Mouse (Mus musculus) limb, embryonic 15.5 days (tissue): Measurements from ENCODE around the gene Zfp872. TPM values are rescaled to one million over a fixed set of nuclear protein-coding genes. Genes with fewer than 3 reads are reported as not detected.
A peak's percentile ranks its signal among the peaks of the same experiment; 100 is the strongest.

Experiments
- ATAC-seq: fragments of 200-750 bp; cut with Nextera tagmentation; 2 replicates; pipeline ENCODE4 v1.8.0; 2017; ENCODE audit warnings: low read depth, moderate TSS enrichment; ENCODE audit not compliant: insufficient number of reproducible peaks, low FRiP score, low TSS enrichment
- H3K27ac ChIP-seq: fragments of 300-500 bp; sonication (generic); 2 replicates; pipeline ENCODE4 v1.5.1; 2015; ENCODE audit warnings: moderate library complexity, mild to moderate bottlenecking, inconsistent platforms
- H3K27me3 ChIP-seq: fragments of 300-500 bp; sonication (generic); 2 replicates; pipeline ENCODE4 v1.6.1; 2015; ENCODE audit warnings: inconsistent platforms
- H3K36me3 ChIP-seq: fragments of 300-500 bp; sonication (generic); 2 replicates; pipeline ENCODE4 v1.6.1; 2015; ENCODE audit warnings: inconsistent platforms
- H3K4me1 ChIP-seq: fragments of 300-500 bp; sonication (generic); 2 replicates; pipeline ENCODE4 v1.6.1; 2015; ENCODE audit warnings: inconsistent platforms
- H3K4me2 ChIP-seq: fragments of 300-500 bp; sonication (generic); 2 replicates; pipeline ENCODE4 v1.6.1; 2015; ENCODE audit warnings: mild to moderate bottlenecking, inconsistent platforms
- H3K4me3 ChIP-seq: fragments of 300-500 bp; sonication (generic); 2 replicates; pipeline ENCODE4 v1.5.1; 2015; ENCODE audit warnings: mild to moderate bottlenecking, inconsistent platforms
- H3K9ac ChIP-seq: fragments of 300-500 bp; sonication (generic); 2 replicates; pipeline ENCODE4 v1.6.1; 2015; ENCODE audit warnings: inconsistent platforms
- H3K9me3 ChIP-seq: fragments of 300-500 bp; sonication (generic); 2 replicates; pipeline ENCODE4 v1.6.1; 2016; ENCODE audit warnings: inconsistent platforms
- WGBS: fragments of 180-500 bp; shearing (Covaris S2); methylation state at CpG from one replicate; pipeline ENCODE4 v1.1.7; 2015; 5-methylcytosine and 5-hydroxymethylcytosine counted together
- polyA plus RNA-seq: library from polyadenylated mRNA; unstranded; fragments of >200 nt; fragmentation: Nextera tagmentation; extraction: Ambion mirVana; gene quantifications from 2 replicates; pipeline ENCODE4 v1.2.1, GENCODE M21; 2015

Gene Zfp872
- polyA plus RNA-seq, 1 experiment from 2014 or later = 0.26 TPM

DNA sequence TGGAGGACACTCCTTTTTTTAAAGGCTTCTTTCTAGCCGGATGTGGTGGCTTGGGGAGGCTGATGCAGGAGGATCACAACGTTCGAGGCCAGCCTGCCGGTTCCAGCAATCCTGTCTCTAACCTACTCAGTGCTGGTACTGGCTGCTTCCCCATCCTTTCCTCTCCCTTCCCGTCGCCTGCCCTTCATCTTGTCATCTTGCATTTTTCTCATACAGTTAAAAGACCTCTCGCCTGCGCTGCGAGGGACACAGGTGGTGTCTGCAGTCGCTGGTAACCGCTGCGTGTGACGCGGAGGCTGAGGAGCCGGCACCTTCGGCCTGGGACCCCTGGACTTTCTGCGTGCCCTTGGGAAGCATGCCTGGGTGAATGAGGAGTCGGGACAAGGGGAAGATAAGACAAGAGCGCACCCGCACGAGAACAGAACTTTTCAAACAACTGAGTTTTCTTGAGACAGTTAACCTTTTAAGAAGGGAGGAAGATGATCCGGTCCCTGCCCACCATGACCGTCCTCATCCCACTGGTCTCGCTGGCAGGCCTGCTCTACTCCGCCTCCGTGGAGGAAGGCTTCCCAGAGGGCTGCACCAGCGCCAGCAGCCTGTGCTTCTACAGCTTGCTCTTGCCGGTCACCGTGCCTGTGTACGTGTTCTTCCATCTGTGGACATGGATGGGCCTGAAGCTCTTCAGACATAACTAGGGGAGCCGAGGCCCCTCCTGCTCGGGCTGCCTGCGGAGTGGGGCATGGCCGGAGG lies 30.2 kb upstream of the Zfp872 start:
- no peaks in the 10 kb centered on the region; the same call in 1 of the 2 replicates for H3K36me3 ChIP-seq
- H3K9me3 ChIP-seq = no peaks in the 10 kb centered on the region
- peak overlapping the region; percentile 92; the same call in 1 of the 2 replicates for H3K9ac ChIP-seq
- no peak for ATAC-seq
- no peak overlapping the region for H3K27ac ChIP-seq
- H3K27me3 ChIP-seq = no peaks in the 10 kb centered on the region
- 66% methylated on average over 34 of the region's 34 CpGs for WGBS
- peak overlapping the region; percentile 74 for H3K4me3 ChIP-seq
- H3K4me2 ChIP-seq = peak overlapping the region; percentile 72
- peaks cover 21% of the 10 kb centered on the region for H3K4me1 ChIP-seq

- ATAC-seq = no peak
- Histone ChIP-seq H3K4me3 (no peak overlapping the region), H3K4me1 (peaks cover 19% of the 10 kb centered on the region), H3K9ac (no peak overlapping the region), H3K4me2 (no peak overlapping the region), H3K27me3 (no peaks in the 10 kb centered on the region), H3K9me3 (no peaks in the 10 kb centered on the region), H3K27ac (no peak overlapping the region), H3K36me3 (no peaks in the 10 kb centered on the region; the same call in 1 of the 2 replicates)
- WGBS = 43% methylated on average over 6 of the region's 6 CpGs
Observed at GRCm38 (mm10) chr9:22161299-22161698, 26.6 kb upstream of the Zfp872 start.

- Histone ChIP-seq H3K4me3 (no peak overlapping the region), H3K27ac (no peak overlapping the region), H3K27me3 (no peaks in the 10 kb centered on the region), H3K36me3 (no peaks in the 10 kb centered on the region; the same call in 1 of the 2 replicates), H3K4me1 (peaks cover 15% of the 10 kb centered on the region), H3K9ac (no peak overlapping the region), H3K4me2 (no peak overlapping the region), H3K9me3 (no peaks in the 10 kb centered on the region; the same call in 1 of the 2 replicates)
- 75% methylated on average over 9 of the region's 9 CpGs for WGBS
- no peak for ATAC-seq
Observed at GRCm38 (mm10) chr9:22162305-22162704, 25.6 kb upstream of the Zfp872 start.

DNA sequence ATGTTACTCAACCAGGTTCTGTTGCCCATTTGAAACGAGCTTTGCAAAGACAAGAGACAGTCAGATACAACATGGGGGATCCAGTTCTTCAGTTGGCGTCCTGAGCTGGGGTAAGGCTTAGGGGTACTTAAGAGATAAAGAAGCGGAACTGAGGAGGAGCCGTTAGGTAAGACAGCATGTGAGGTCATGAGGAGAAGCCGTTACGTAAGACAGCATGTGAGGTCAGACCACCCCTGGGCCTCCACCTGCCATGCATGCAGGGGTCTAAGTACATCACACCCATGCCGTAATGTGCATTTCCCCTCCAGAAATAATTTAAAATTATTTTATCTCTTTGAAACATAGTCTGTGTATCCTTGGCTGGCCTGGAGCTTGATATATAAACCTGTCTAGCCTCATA lies 25.0 kb upstream of the Zfp872 start:
- WGBS = 79% methylated on average over 7 of the region's 7 CpGs
- no peaks in the 10 kb centered on the region; the same call in 1 of the 2 replicates for H3K36me3 ChIP-seq
- H3K4me2 ChIP-seq = no peak overlapping the region
- no peak for ATAC-seq
- no peak overlapping the region for H3K9ac ChIP-seq
- no peaks in the 10 kb centered on the region; the same call in 1 of the 2 replicates for H3K9me3 ChIP-seq
- no peaks in the 10 kb centered on the region for H3K27me3 ChIP-seq
- no peak overlapping the region for H3K27ac ChIP-seq
- H3K4me1 ChIP-seq = peaks cover 9% of the 10 kb centered on the region
- no peak overlapping the region for H3K4me3 ChIP-seq

DNA sequence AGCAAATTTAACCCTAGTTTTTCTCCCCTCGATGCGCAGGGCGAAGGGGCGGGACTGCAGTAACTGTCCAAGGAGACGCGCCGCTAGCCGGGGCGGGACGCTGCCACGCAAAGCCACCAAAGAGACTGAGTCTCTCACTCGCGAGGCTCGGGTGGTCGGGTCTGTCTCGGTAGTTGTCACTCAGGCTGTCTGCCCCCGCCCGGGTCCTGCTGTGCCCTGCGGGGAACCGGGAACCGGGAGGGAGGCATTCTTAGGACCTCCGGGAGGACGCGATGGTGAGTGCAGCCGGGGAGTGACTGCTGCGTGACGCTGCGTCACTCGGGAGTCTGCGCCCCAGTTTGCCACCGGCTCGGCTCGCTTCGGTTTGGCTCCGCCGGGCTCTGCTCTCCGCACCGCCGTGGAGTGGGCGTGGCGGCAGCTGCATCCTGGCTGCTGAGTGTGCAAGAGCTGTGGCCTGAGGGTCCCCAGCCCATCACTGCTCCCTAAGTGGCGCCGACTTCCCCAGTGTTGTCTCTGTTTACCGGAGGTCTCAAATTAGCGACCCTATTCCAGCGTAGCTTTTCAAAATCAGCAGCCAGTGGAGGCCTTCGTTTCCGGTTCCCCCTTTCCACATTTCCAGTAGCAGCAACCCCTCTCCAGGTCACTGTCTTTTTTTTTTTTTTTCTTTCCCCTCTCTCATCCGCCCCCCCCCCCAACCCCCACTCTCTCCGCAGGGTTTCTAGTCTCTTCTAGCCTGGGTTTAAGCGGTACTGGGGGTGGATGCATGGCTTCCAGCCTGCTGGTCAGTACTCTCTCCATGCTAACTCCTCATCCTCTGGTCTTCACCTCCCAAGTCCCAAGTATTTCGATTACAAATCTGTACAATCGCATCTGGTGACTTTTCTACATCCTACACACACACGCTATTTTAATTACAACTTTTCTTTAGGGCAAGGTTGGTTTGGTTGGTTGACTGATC lies 22.9 kb upstream of the Zfp872 start:
- Histone ChIP-seq H3K4me3 (peak overlapping the region; percentile 61), H3K9me3 (no peaks in the 10 kb centered on the region; the same call in 1 of the 2 replicates), H3K27ac (peak overlapping the region; percentile 17; the same call in 1 of the 2 replicates), H3K4me2 (peak overlapping the region; percentile 94), H3K4me1 (peaks cover 6% of the 10 kb centered on the region; the same call in 1 of the 2 replicates), H3K36me3 (no peaks in the 10 kb centered on the region), H3K9ac (peak overlapping the region; percentile 71), H3K27me3 (no peaks in the 10 kb centered on the region)
- 0 out of 2 replicates have a peak, but pooled peaks have one; percentile 8 for ATAC-seq
- 1% methylated on average over 53 of the region's 54 CpGs for WGBS

GRCm38 (mm10) chr9:22165964-22166363 lies 21.9 kb upstream of the Zfp872 start:
- 58% methylated on average over 6 of the region's 6 CpGs for WGBS
- no peak overlapping the region for H3K9ac ChIP-seq
- H3K9me3 ChIP-seq = no peaks in the 10 kb centered on the region; the same call in 1 of the 2 replicates
- ATAC-seq = no peak
- H3K27ac ChIP-seq = no peak overlapping the region
- H3K4me3 ChIP-seq = no peak overlapping the region
- peaks cover 6% of the 10 kb centered on the region; the same call in 1 of the 2 replicates for H3K4me1 ChIP-seq
- H3K4me2 ChIP-seq = no peak overlapping the region
- no peaks in the 10 kb centered on the region for H3K36me3 ChIP-seq
- no peaks in the 10 kb centered on the region for H3K27me3 ChIP-seq

DNA sequence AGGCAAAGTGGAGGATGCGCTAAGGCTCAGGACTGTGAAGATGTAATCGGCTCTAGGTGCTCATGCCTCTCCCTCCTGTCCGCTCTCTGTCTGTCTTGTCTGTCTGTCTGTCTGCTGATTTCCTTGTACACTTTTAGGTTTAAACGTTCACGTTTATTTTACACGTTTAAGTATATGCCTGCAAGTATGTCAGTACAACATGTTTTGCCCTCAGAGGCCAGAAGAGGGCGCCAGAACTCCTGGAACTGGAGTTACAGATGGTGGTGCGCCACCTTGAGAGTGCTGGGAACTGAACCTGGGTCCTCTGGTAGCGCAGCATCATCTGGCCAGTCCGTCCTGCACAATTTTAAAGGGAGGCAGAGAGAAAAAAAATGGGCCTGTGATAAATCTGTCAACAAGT lies 21.2 kb upstream of the Zfp872 start:
- no peak overlapping the region for H3K9ac ChIP-seq
- 89% methylated on average over 10 of the region's 10 CpGs for WGBS
- H3K27me3 ChIP-seq = no peaks in the 10 kb centered on the region
- H3K4me3 ChIP-seq = no peak overlapping the region
- no peaks in the 10 kb centered on the region; the same call in 1 of the 2 replicates for H3K9me3 ChIP-seq
- H3K36me3 ChIP-seq = no peaks in the 10 kb centered on the region
- no peak overlapping the region for H3K27ac ChIP-seq
- H3K4me1 ChIP-seq = peaks cover 6% of the 10 kb centered on the region; the same call in 1 of the 2 replicates
- no peak overlapping the region for H3K4me2 ChIP-seq
- ATAC-seq = no peak

GRCm38 (mm10) chr9:22167751-22168150 lies 20.1 kb upstream of the Zfp872 start:
- Histone ChIP-seq H3K4me1 (peaks cover 6% of the 10 kb centered on the region; the same call in 1 of the 2 replicates), H3K27ac (no peak overlapping the region), H3K9ac (no peak overlapping the region), H3K36me3 (no peaks in the 10 kb centered on the region), H3K27me3 (no peaks in the 10 kb centered on the region), H3K9me3 (no peaks in the 10 kb centered on the region; the same call in 1 of the 2 replicates), H3K4me3 (no peak overlapping the region), H3K4me2 (no peak overlapping the region)
- WGBS = 98% methylated on average over 4 of the region's 4 CpGs
- ATAC-seq = no peak

- ATAC-seq = no peak
- Histone ChIP-seq H3K27me3 (no peaks in the 10 kb centered on the region), H3K4me2 (no peak overlapping the region), H3K4me3 (no peak overlapping the region), H3K27ac (no peak overlapping the region), H3K4me1 (peaks cover 6% of the 10 kb centered on the region; the same call in 1 of the 2 replicates), H3K36me3 (no peaks in the 10 kb centered on the region), H3K9me3 (no peaks in the 10 kb centered on the region; the same call in 1 of the 2 replicates), H3K9ac (no peak overlapping the region)
- WGBS = 93% methylated on average over 11 of the region's 11 CpGs
Observed at GRCm38 (mm10) chr9:22169327-22169726, 18.6 kb upstream of the Zfp872 start.

DNA sequence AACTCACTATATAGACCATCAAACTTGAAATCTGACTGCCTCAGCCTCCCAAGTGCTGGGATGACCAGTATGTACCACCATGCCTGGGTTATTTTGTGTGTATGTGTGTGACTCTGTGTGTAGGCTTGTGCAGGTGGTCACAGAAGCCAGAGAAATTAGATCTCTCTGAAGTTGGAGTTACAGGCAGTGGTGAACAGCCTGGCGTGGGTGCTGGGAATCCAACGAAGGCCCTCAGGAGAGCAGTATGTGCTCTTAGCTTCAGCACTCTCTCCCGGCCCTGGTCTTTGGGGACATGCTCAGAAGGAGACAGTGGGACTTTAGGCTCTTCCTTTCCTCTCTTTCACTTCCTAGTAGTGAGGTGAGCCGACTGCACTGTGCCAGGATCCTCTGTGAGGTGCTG lies 15.6 kb upstream of the Zfp872 start:
- Histone ChIP-seq H3K4me2 (no peak overlapping the region), H3K36me3 (no peaks in the 10 kb centered on the region), H3K4me1 (no peaks in the 10 kb centered on the region), H3K27me3 (no peaks in the 10 kb centered on the region), H3K27ac (no peak overlapping the region), H3K9me3 (no peaks in the 10 kb centered on the region), H3K9ac (no peak overlapping the region), H3K4me3 (no peak overlapping the region)
- ATAC-seq = no peak
- WGBS = 78% methylated on average over 4 of the region's 4 CpGs

DNA sequence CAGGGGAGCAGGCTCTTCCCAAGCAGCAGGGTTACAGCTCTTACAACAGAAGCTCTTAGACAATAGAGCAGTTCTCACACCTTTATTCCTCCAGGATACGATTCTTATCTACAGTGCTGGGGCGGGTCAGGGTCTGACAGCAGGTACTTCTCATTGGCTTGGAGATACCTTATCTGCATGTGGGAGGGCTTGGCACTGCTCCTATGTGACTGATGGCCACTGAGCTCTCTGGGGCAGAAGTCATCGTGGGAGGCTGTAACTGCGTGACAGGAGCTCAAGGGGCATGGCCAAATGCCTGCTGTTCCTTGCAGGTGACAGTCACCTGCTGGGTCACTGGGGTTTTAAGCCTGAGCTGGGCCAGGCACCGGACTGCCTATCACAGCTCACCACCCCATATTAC lies 8.5 kb downstream of the Zfp872 start:
- no peak overlapping the region for H3K4me3 ChIP-seq
- no peak overlapping the region for H3K9ac ChIP-seq
- H3K9me3 ChIP-seq = peaks cover 20% of the 10 kb centered on the region; the same call in 1 of the 2 replicates
- no peak for ATAC-seq
- no peaks in the 10 kb centered on the region for H3K4me1 ChIP-seq
- H3K27ac ChIP-seq = no peak overlapping the region
- no peaks in the 10 kb centered on the region for H3K36me3 ChIP-seq
- 41% methylated on average over 5 of the region's 5 CpGs for WGBS
- no peak overlapping the region for H3K4me2 ChIP-seq
- no peaks in the 10 kb centered on the region for H3K27me3 ChIP-seq
